Mouse (Mus musculus) splenic B cell, adult 2 months (primary cell): ENCODE measurements around the gene Shb.

Experiments used
- DNase-seq: peaks from one replicate; pipeline ENCODE4 v3.0.0-alpha.2; 2011; ENCODE audit warnings: low read depth, low spot score
- H3K27me3 ChIP-seq: 2 replicates; pipeline ENCODE4 v1.6.1; 2012; ENCODE audit warnings: mild to moderate bottlenecking, low read length, moderate library complexity, mixed read lengths; ENCODE audit not compliant: control insufficient read depth, poor library complexity, insufficient read depth, severe bottlenecking
- H3K36me3 ChIP-seq: 2 replicates; pipeline ENCODE4 v1.6.1; 2012; ENCODE audit warnings: mild to moderate bottlenecking, low read length, moderate library complexity, mixed read lengths; ENCODE audit not compliant: control insufficient read depth, poor library complexity, insufficient read depth, severe bottlenecking

Shb gene

GRCm38 (mm10) chr4:45532375-45532774 is at the start of gene Shb:
Shb (minus strand) TSS chr4:45532470.
- H3K36me3 ChIP-seq: no peaks in the 10 kb centered on the region
- H3K27me3 ChIP-seq: no peaks in the 10 kb centered on the region
- DNase-seq: peak; percentile 67

- Histone ChIP-seq H3K27me3 (no peaks in the 10 kb centered on the region), H3K36me3 (no peaks in the 10 kb centered on the region)
- DNase-seq: no peak
These were observed 48.8 kb upstream of the Shb start for GRCm38 (mm10) chr4:45581095-45581494.

GRCm38 (mm10) chr4:45578554-45579370 is 46.5 kb upstream of the Shb start:
- no peak for DNase-seq
- Histone ChIP-seq H3K36me3 (no peaks in the 10 kb centered on the region), H3K27me3 (no peaks in the 10 kb centered on the region)

GRCm38 (mm10) chr4:45577631-45578030 is 45.4 kb upstream of the Shb start:
- Histone ChIP-seq H3K36me3 (no peaks in the 10 kb centered on the region), H3K27me3 (no peaks in the 10 kb centered on the region)
- DNase-seq: no peak

- no peaks in the 10 kb centered on the region for H3K27me3 ChIP-seq
- DNase-seq: no peak
- no peaks in the 10 kb centered on the region for H3K36me3 ChIP-seq
These were observed 42.4 kb upstream of the Shb start for GRCm38 (mm10) chr4:45574614-45575169.

GRCm38 (mm10) chr4:45569521-45569920 is 37.3 kb upstream of the Shb start:
- H3K36me3 ChIP-seq: no peaks in the 10 kb centered on the region
- H3K27me3 ChIP-seq: no peaks in the 10 kb centered on the region
- DNase-seq: no peak

- DNase-seq: no peak
- no peaks in the 10 kb centered on the region for H3K27me3 ChIP-seq
- H3K36me3 ChIP-seq: no peaks in the 10 kb centered on the region
These were observed 25.9 kb upstream of the Shb start for GRCm38 (mm10) chr4:45558211-45558610.

- H3K27me3 ChIP-seq: no peaks in the 10 kb centered on the region
- H3K36me3 ChIP-seq: no peaks in the 10 kb centered on the region
- DNase-seq: no peak
These were observed 20.3 kb upstream of the Shb start for GRCm38 (mm10) chr4:45552571-45552970.

- no peak for DNase-seq
- Histone ChIP-seq H3K27me3 (no peaks in the 10 kb centered on the region), H3K36me3 (no peaks in the 10 kb centered on the region)
These were observed 18.7 kb upstream of the Shb start for GRCm38 (mm10) chr4:45550970-45551369.

GRCm38 (mm10) chr4:45549514-45549913 is 17.2 kb upstream of the Shb start:
- DNase-seq: no peak
- Histone ChIP-seq H3K27me3 (no peaks in the 10 kb centered on the region), H3K36me3 (no peaks in the 10 kb centered on the region)

GRCm38 (mm10) chr4:45545851-45546250 is 13.6 kb upstream of the Shb start:
- no peak for DNase-seq
- Histone ChIP-seq H3K27me3 (no peaks in the 10 kb centered on the region), H3K36me3 (no peaks in the 10 kb centered on the region)

GRCm38 (mm10) chr4:45543481-45544051 is 11.3 kb upstream of the Shb start:
- DNase-seq: no peak
- Histone ChIP-seq H3K27me3 (no peaks in the 10 kb centered on the region), H3K36me3 (no peaks in the 10 kb centered on the region)

GRCm38 (mm10) chr4:45540151-45540933 is 8.1 kb upstream of the Shb start:
- no peak for DNase-seq

GRCm38 (mm10) chr4:45539187-45539586 is 6.9 kb upstream of the Shb start:
- no peaks in the 10 kb centered on the region for H3K27me3 ChIP-seq
- DNase-seq: no peak
- H3K36me3 ChIP-seq: no peaks in the 10 kb centered on the region

More at GRCm38 (mm10) chr4:45540151-45540933, 8.1 kb upstream of the Shb start:
- no peaks in the 10 kb centered on the region for H3K36me3 ChIP-seq
- no peaks in the 10 kb centered on the region for H3K27me3 ChIP-seq
